Mouse (Mus musculus): ENCODE data around the gene Bet1l.

Bet1l gene

GRCm38 (mm10) chr7:140858746-140859145, 1.4 kb upstream of the Bet1l start:
- no peak for DNase-seq (ENCODE audit: low read depth, low spot score)

GRCm38 (mm10) chr7:140856785-140857549, 410 bp downstream of the Bet1l start, which contains the start of gene Ric8a:
TSS of gene Ric8a (plus strand) at chr7:140856957.
- DNase-seq (ENCODE audit: low read depth, low spot score) = peak; percentile 95

GRCm38 (mm10) chr7:140855860-140856784, 1.3 kb downstream of the Bet1l start, which contains the start of gene Gm45785:
TSS of gene Gm45785 (minus strand) at chr7:140856331.
- peak; percentile 98 for DNase-seq (ENCODE audit: low read depth, low spot score)

- no peak for DNase-seq (ENCODE audit: low read depth, low spot score)
These were observed 2.2 kb downstream of the Bet1l start for GRCm38 (mm10) chr7:140855181-140855580.

- no peak for DNase-seq (ENCODE audit: low read depth, low spot score)
These were observed 2.9 kb downstream of the Bet1l start for GRCm38 (mm10) chr7:140854483-140854882.

- no peak for DNase-seq (ENCODE audit: low read depth, low spot score)
These were observed 4.0 kb downstream of the Bet1l start for GRCm38 (mm10) chr7:140853386-140853785.

GRCm38 (mm10) chr7:140851916-140852315, 5.5 kb downstream of the Bet1l start:
- DNase-seq (ENCODE audit: low read depth, low spot score) = no peak

- no peak for DNase-seq (ENCODE audit: low read depth, low spot score)
These were observed 8.8 kb downstream of the Bet1l start for GRCm38 (mm10) chr7:140848591-140848990.

GRCm38 (mm10) chr7:140847755-140848580, 9.4 kb downstream of the Bet1l start, which contains the start of gene Odf3:
TSS of gene Odf3 (plus strand) at chr7:140847805.
- DNase-seq (ENCODE audit: low read depth, low spot score) = no peak

GRCm38 (mm10) chr7:140846676-140847075, 10.7 kb downstream of the Bet1l start:
- no peak for DNase-seq (ENCODE audit: low read depth, low spot score)

GRCm38 (mm10) chr7:140845683-140846082, 11.7 kb downstream of the Bet1l start:
- no peak for DNase-seq (ENCODE audit: low read depth, low spot score)

GRCm38 (mm10) chr7:140844905-140845665, 12.3 kb downstream of the Bet1l start, which contains the start of gene Scgb1c1:
TSS of gene Scgb1c1 (plus strand) at chr7:140845547.
- DNase-seq (ENCODE audit: low read depth, low spot score) = peak; percentile 93

- DNase-seq (ENCODE audit: low read depth, low spot score) = no peak
These were observed 13.6 kb downstream of the Bet1l start for GRCm38 (mm10) chr7:140843806-140844205.

- DNase-seq (ENCODE audit: low read depth, low spot score) = peak; percentile 55
These were observed 16.3 kb downstream of the Bet1l start for GRCm38 (mm10) chr7:140840750-140841735.

- no peak for DNase-seq (ENCODE audit: low read depth, low spot score)
These were observed 17.8 kb downstream of the Bet1l start for GRCm38 (mm10) chr7:140839556-140839955.

- peak; percentile 74 for DNase-seq (ENCODE audit: low read depth, low spot score)
These were observed 20.9 kb downstream of the Bet1l start for GRCm38 (mm10) chr7:140836243-140837115.

GRCm38 (mm10) chr7:140835758-140836087, 21.7 kb downstream of the Bet1l start:
- DNase-seq (ENCODE audit: low read depth, low spot score) = no peak

- no peak for DNase-seq (ENCODE audit: low read depth, low spot score)
These were observed 22.2 kb downstream of the Bet1l start, which contains the start of gene Urah for GRCm38 (mm10) chr7:140834968-140835757. TSS of gene Urah (plus strand) at chr7:140835018.
